Mouse (Mus musculus): Measurements from ENCODE around the gene Mtrex. TPM values are rescaled to one million over a fixed set of nuclear protein-coding genes. Genes with fewer than 3 reads are reported as not detected.

Mtrex gene
- 29.5 and 31.9 TPM in 2 replicates for polyA plus RNA-seq (2015; fragmentation: Nextera tagmentation; extraction: Ambion mirVana)

DNA sequence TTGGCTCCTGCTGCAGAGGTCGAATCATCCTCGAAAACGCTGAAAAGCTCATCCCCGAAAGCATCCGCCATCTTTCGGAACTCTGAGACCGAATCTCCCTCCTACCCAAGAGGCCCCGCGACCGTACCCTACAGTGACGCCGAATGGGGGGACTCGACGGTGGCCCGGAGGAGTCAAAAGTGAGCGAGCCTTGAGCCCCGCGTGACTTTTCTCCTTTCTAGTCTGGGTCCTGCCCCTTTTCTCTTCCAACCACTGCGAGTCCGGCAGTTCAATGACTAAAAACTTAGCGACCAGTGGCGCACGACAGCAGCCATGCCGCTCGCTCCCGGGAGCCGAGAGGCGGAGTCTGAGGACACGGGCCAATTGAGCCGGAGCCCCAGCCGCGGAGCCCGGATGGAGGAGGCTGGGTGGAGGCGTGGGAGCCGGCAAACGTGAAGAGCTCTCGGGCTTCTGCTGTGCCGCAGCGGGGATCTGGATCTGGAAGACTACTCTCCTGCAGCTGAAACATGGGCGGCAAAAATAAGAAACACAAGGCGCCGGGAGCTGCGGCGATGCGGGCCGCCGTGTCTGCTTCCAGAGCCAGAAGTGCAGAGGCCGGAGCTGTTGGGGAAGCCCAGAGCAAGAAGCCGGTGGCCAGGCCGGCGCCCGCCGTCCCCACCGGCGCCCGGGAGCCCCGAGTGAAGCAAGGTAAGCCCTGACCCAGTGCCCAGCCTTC lies at the start of gene Mtrex, which contains the start of gene Dhx29:
TSS of gene Mtrex (minus strand) at position 112 of the 715 bp plus-strand sequence.
TSS of gene Dhx29 (plus strand) at position 168 of the 715 bp plus-strand sequence.
- peaks cover 19% of the 10 kb centered on the region for H3K4me1 ChIP-seq (ENCODE audit: control insufficient read depth, low read depth, low read length)
- WGBS (ENCODE audit: insufficient replicate concordance): under 1% methylated on average over 57 of the region's 57 CpGs
- no peaks in the 10 kb centered on the region for H3K36me3 ChIP-seq (ENCODE audit: control insufficient read depth, insufficient read depth)
- H3K27me3 ChIP-seq (ENCODE audit: control insufficient read depth, insufficient read depth, low read depth, low read length): no peaks in the 10 kb centered on the region
- H3K4me3 ChIP-seq (ENCODE audit: low read depth, low read length): peak within 1 kb of the TSS; percentile 93
- peak; percentile 96 for ATAC-seq (ENCODE audit: low read depth)
- peak within 1 kb of the TSS; percentile 85 for H3K4me2 ChIP-seq (ENCODE audit: low read depth, low read length)
- peak within 1 kb of the TSS; percentile 96 for H3K27ac ChIP-seq (ENCODE audit: low read length)
- no peaks in the 10 kb centered on the region for H3K9me3 ChIP-seq (replicated peaks; ENCODE audit: control insufficient read depth, low read length)
- peak within 1 kb of the TSS; percentile 78 for H3K9ac ChIP-seq (ENCODE audit: low read depth, low read length)

DNA sequence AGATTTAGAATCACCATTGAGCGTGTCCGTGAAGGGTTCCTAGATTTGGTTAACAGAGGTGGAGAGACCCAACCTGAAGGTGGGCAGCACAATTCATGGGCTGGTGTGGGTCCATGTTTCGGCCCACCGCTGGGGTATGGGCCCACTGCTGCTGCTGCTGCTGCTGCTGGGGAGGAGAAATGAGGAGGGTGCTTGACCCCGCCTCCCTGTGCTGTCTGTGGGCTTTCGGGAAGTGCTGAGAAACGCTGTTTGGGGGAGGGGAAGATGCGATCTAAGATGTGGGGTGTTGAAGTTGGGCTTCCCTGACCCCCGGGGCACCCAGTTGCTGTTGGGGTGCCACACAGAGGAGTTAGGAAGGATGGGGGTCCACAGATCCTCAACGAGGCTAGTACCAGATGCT lies 49.5 kb upstream of the Mtrex start:
- Histone ChIP-seq H3K27me3 (ENCODE audit: control insufficient read depth, insufficient read depth, low read depth, low read length) (peaks cover 9% of the 10 kb centered on the region), H3K9me3 (replicated peaks; ENCODE audit: control insufficient read depth, low read length) (no peaks in the 10 kb centered on the region), H3K9ac (ENCODE audit: low read depth, low read length) (no peak overlapping the region), H3K27ac (ENCODE audit: low read length) (no peak overlapping the region), H3K4me3 (ENCODE audit: low read depth, low read length) (no peak overlapping the region), H3K4me1 (ENCODE audit: control insufficient read depth, low read depth, low read length) (no peaks in the 10 kb centered on the region), H3K4me2 (ENCODE audit: low read depth, low read length) (no peak overlapping the region), H3K36me3 (ENCODE audit: control insufficient read depth, insufficient read depth) (no peaks in the 10 kb centered on the region)
- ATAC-seq (ENCODE audit: low read depth): no peak
- 28% methylated on average over 10 of the region's 10 CpGs for WGBS (ENCODE audit: insufficient replicate concordance)

DNA sequence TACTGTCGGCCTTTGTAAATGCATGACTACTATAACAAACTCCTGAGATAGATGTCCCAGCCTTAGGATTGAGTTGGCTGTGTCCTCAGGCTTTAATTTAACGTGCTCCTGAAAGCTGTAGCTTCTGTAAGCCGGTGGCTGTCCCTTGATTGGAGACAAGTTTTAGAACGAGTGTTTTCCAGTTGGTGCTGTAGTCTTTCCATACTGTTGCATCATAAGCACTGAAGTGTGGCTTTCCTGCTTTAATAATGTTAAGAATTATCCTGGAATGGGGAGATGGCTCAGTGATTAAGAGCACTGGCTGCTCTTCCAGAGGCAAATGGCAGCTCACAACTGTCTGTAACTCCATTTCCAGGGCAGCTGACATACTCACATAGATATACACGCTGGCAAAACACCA lies 40.1 kb upstream of the Mtrex start:
- H3K4me1 ChIP-seq (ENCODE audit: control insufficient read depth, low read depth, low read length): no peaks in the 10 kb centered on the region
- no peak for ATAC-seq (ENCODE audit: low read depth)
- H3K27me3 ChIP-seq (ENCODE audit: control insufficient read depth, insufficient read depth, low read depth, low read length): no peaks in the 10 kb centered on the region
- H3K9ac ChIP-seq (ENCODE audit: low read depth, low read length): no peak overlapping the region
- no peak overlapping the region for H3K4me2 ChIP-seq (ENCODE audit: low read depth, low read length)
- H3K36me3 ChIP-seq (ENCODE audit: control insufficient read depth, insufficient read depth): no peaks in the 10 kb centered on the region; the same call in 1 of the 2 replicates
- H3K9me3 ChIP-seq (replicated peaks; ENCODE audit: control insufficient read depth, low read length): no peaks in the 10 kb centered on the region
- 71% methylated on average over 5 of the region's 5 CpGs for WGBS (ENCODE audit: insufficient replicate concordance)
- no peak overlapping the region for H3K4me3 ChIP-seq (ENCODE audit: low read depth, low read length)
- H3K27ac ChIP-seq (ENCODE audit: low read length): no peak overlapping the region

DNA sequence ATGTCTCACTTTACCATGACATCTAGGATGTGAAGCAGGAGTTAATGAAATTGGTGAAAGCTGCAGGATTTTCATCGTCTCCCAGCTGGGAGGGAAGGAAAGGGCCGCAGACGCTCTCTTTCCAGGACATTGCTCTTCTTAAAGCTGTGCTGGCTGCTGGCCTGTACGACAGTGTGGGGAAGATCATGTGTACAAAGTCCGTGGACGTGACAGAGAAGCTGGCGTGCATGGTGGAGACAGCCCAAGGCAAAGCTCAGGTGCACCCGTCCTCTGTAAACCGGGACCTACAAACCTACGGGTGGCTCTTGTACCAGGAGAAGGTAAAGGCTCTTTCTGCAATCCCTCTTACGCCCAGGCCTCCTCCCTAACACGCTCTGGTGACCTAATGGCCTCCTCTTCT lies 37.2 kb upstream of the Mtrex start:
- WGBS (ENCODE audit: insufficient replicate concordance): 89% methylated on average over 12 of the region's 12 CpGs

DNA sequence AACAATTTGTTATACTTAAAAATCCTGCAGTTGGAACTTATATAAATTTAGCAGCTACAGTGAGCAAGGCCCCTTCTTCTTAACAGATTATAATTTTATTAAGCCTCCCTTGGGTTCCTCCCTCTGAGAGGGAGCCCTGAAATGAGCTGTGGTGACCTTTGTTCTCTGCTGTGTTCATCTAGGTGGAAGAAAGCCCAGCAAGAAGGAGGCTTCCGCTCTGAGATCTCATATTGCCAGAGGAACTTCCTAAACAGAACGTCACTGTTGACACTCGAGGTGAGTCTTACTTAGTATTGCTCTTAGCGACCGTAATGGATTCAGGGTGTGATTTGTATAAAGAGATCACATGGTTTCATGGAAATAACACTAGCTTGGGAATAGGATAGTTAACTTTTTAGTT lies 35.9 kb upstream of the Mtrex start:
- no peak overlapping the region for H3K9ac ChIP-seq (ENCODE audit: low read depth, low read length)
- no peaks in the 10 kb centered on the region for H3K9me3 ChIP-seq (replicated peaks; ENCODE audit: control insufficient read depth, low read length)
- ATAC-seq (ENCODE audit: low read depth): no peak
- WGBS (ENCODE audit: insufficient replicate concordance): 78% methylated on average over 5 of the region's 5 CpGs
- no peaks in the 10 kb centered on the region for H3K27me3 ChIP-seq (ENCODE audit: control insufficient read depth, insufficient read depth, low read depth, low read length)
- H3K36me3 ChIP-seq (ENCODE audit: control insufficient read depth, insufficient read depth): no peaks in the 10 kb centered on the region; the same call in 1 of the 2 replicates
- no peak overlapping the region for H3K4me2 ChIP-seq (ENCODE audit: low read depth, low read length)
- H3K4me1 ChIP-seq (ENCODE audit: control insufficient read depth, low read depth, low read length): no peaks in the 10 kb centered on the region
- H3K27ac ChIP-seq (ENCODE audit: low read length): no peak overlapping the region
- H3K4me3 ChIP-seq (ENCODE audit: low read depth, low read length): no peak overlapping the region

More for the DNA sequence above, 37.2 kb upstream of the Mtrex start:
- Histone ChIP-seq H3K4me3 (ENCODE audit: low read depth, low read length) (no peak overlapping the region), H3K9me3 (replicated peaks; ENCODE audit: control insufficient read depth, low read length) (no peaks in the 10 kb centered on the region), H3K9ac (ENCODE audit: low read depth, low read length) (no peak overlapping the region), H3K27me3 (ENCODE audit: control insufficient read depth, insufficient read depth, low read depth, low read length) (no peaks in the 10 kb centered on the region), H3K4me2 (ENCODE audit: low read depth, low read length) (no peak overlapping the region), H3K36me3 (ENCODE audit: control insufficient read depth, insufficient read depth) (no peaks in the 10 kb centered on the region; the same call in 1 of the 2 replicates), H3K4me1 (ENCODE audit: control insufficient read depth, low read depth, low read length) (no peaks in the 10 kb centered on the region), H3K27ac (ENCODE audit: low read length) (no peak overlapping the region)
- ATAC-seq (ENCODE audit: low read depth): no peak

DNA sequence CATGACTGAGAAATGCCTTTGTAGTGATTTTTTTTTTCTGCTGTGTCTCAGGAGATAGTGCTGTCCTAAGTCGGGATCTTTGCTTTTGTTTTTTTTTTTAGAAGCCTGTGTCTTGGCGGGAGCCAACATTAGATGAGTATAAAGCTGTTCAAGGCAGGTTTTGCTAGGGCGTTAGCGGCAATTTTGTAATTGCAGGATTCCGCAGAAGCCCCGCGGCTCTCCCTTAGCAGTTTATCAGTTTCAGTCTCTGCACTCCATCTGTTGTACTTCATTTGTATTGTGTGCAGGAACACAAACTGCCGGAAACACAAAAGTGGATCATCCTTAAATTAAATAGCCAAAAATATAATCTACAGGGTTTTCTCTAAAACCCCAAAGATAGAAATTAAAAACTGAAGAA lies 26.9 kb upstream of the Mtrex start:
- 84% methylated on average over 8 of the region's 8 CpGs for WGBS (ENCODE audit: insufficient replicate concordance)
- H3K9ac ChIP-seq (ENCODE audit: low read depth, low read length): no peak overlapping the region
- no peaks in the 10 kb centered on the region for H3K4me1 ChIP-seq (ENCODE audit: control insufficient read depth, low read depth, low read length)
- no peak overlapping the region for H3K27ac ChIP-seq (ENCODE audit: low read length)
- no peaks in the 10 kb centered on the region for H3K27me3 ChIP-seq (ENCODE audit: control insufficient read depth, insufficient read depth, low read depth, low read length)
- H3K9me3 ChIP-seq (replicated peaks; ENCODE audit: control insufficient read depth, low read length): no peaks in the 10 kb centered on the region
- no peak overlapping the region for H3K4me2 ChIP-seq (ENCODE audit: low read depth, low read length)
- no peak overlapping the region for H3K4me3 ChIP-seq (ENCODE audit: low read depth, low read length)
- no peak for ATAC-seq (ENCODE audit: low read depth)
- H3K36me3 ChIP-seq (ENCODE audit: control insufficient read depth, insufficient read depth): peaks cover 7% of the 10 kb centered on the region; the same call in 1 of the 2 replicates

DNA sequence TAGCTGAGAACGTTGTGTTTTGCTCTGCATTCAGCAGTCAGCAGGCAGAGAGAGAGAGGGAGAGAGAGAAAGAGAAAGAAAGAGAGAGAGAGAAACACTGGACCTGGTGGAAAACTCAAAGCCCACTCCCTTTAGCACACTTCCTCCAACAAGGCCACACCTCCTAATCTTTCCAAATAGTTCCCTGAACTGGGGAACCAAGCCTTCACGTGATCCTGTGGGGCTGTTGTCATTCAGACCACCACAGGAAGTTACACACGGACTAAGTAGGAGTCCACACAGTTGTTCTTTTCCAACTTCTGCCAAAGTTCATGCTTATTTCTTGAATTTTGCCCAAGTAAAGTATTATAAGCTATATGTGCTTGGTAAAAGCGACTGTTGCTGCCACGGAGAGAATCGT lies 18.7 kb upstream of the Mtrex start:
- no peak overlapping the region for H3K27ac ChIP-seq (ENCODE audit: low read length)
- no peaks in the 10 kb centered on the region; the same call in 1 of the 2 replicates for H3K4me1 ChIP-seq (ENCODE audit: control insufficient read depth, low read depth, low read length)
- H3K36me3 ChIP-seq (ENCODE audit: control insufficient read depth, insufficient read depth): peaks cover 7% of the 10 kb centered on the region; the same call in 1 of the 2 replicates
- no peaks in the 10 kb centered on the region for H3K27me3 ChIP-seq (ENCODE audit: control insufficient read depth, insufficient read depth, low read depth, low read length)
- no peak overlapping the region for H3K4me3 ChIP-seq (ENCODE audit: low read depth, low read length)
- H3K9ac ChIP-seq (ENCODE audit: low read depth, low read length): no peak overlapping the region
- 63% methylated on average over 6 of the region's 6 CpGs for WGBS (ENCODE audit: insufficient replicate concordance)
- no peak for ATAC-seq (ENCODE audit: low read depth)
- no peaks in the 10 kb centered on the region for H3K9me3 ChIP-seq (replicated peaks; ENCODE audit: control insufficient read depth, low read length)
- H3K4me2 ChIP-seq (ENCODE audit: low read depth, low read length): no peak overlapping the region

DNA sequence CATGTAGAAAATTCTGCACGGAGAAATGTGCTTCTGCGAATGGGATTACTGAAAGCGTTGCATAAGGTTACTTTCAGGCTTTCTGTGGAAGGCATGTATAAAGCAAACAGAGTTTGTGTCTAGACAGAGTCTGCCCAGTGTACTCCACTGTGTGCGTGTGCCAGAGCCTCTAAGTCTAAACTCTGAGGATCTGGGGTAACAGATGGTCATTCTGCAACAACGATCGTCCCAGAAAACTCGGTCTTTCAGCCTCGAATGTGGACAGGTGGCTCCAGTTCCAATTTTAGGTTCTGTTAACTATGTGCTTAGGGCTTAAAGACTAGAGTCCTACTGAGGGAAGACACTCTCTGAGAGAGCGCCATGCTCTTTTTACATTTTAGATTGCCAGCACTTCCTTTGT lies 18.1 kb upstream of the Mtrex start:
- no peaks in the 10 kb centered on the region for H3K9me3 ChIP-seq (replicated peaks; ENCODE audit: control insufficient read depth, low read length)

DNA sequence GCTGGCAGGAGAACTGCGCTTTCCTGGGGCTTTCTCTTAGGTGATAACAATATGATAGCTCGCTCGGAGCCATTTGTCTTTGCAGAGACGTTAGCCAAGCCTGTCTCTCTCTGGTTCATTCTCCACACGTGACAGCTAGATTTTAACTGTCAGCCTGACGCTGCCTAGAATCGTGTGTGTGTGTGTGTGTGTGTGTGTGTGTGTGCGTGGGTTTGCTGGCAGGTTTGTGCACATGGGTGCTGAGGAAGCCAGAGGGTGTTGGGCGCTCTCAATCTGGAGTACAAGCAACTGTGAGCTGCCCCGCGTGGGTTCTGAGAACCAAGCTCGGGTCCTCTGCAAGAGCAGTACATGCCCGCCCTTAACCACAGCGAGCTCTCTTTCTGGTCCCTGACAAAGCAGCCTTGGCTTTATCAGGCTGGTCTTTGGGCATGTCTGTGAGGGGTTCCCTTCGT lies 14.7 kb upstream of the Mtrex start:
- Histone ChIP-seq H3K9me3 (replicated peaks; ENCODE audit: control insufficient read depth, low read length) (no peaks in the 10 kb centered on the region), H3K36me3 (ENCODE audit: control insufficient read depth, insufficient read depth) (no peaks in the 10 kb centered on the region; the same call in 1 of the 2 replicates), H3K9ac (ENCODE audit: low read depth, low read length) (no peak overlapping the region; the same call in 1 of the 2 replicates), H3K4me3 (ENCODE audit: low read depth, low read length) (0 out of 2 replicates have a peak overlapping the region, but pooled peaks have one; percentile 3), H3K27ac (ENCODE audit: low read length) (no peak overlapping the region), H3K27me3 (ENCODE audit: control insufficient read depth, insufficient read depth, low read depth, low read length) (no peaks in the 10 kb centered on the region), H3K4me2 (ENCODE audit: low read depth, low read length) (peak overlapping the region; percentile 33), H3K4me1 (ENCODE audit: control insufficient read depth, low read depth, low read length) (no peaks in the 10 kb centered on the region; the same call in 1 of the 2 replicates)
- 32% methylated on average over 15 of the region's 15 CpGs for WGBS (ENCODE audit: insufficient replicate concordance)
- peak; percentile 62 for ATAC-seq (ENCODE audit: low read depth)

More for the DNA sequence above, 18.1 kb upstream of the Mtrex start:
- Histone ChIP-seq H3K4me3 (ENCODE audit: low read depth, low read length) (no peak overlapping the region), H3K9ac (ENCODE audit: low read depth, low read length) (no peak overlapping the region), H3K36me3 (ENCODE audit: control insufficient read depth, insufficient read depth) (peaks cover 7% of the 10 kb centered on the region), H3K4me1 (ENCODE audit: control insufficient read depth, low read depth, low read length) (no peaks in the 10 kb centered on the region; the same call in 1 of the 2 replicates), H3K27me3 (ENCODE audit: control insufficient read depth, insufficient read depth, low read depth, low read length) (no peaks in the 10 kb centered on the region), H3K4me2 (ENCODE audit: low read depth, low read length) (no peak overlapping the region), H3K27ac (ENCODE audit: low read length) (no peak overlapping the region)
- ATAC-seq (ENCODE audit: low read depth): no peak
- 85% methylated on average over 9 of the region's 9 CpGs for WGBS (ENCODE audit: insufficient replicate concordance)

Data from liver, embryonic 16.5 days (tissue).